Mouse (Mus musculus) C2C12 (cell line): Measurements from ENCODE around the gene Plac9a. TPM values are rescaled to one million over a fixed set of nuclear protein-coding genes. Genes with fewer than 3 reads are reported as not detected.

ENCODE experiments used
- H3K27me3 ChIP-seq: one replicate; pipeline ENCODE4 v1.6.1; 2011; ENCODE audit not compliant: control insufficient read depth, insufficient read depth, insufficient read length
- H3K36me3 ChIP-seq: one replicate; pipeline ENCODE4 v1.6.1; 2011; ENCODE audit not compliant: control insufficient read depth, insufficient read depth
- H3K4me3 ChIP-seq: one replicate; pipeline ENCODE4 v1.5.1; 2011; ENCODE audit warnings: mild to moderate bottlenecking, control low read depth; ENCODE audit not compliant: poor library complexity, insufficient read depth, severe bottlenecking
- H3K79me2 ChIP-seq: one replicate; pipeline ENCODE4 v1.6.1; 2011; ENCODE audit not compliant: control insufficient read depth, insufficient read depth
- H3K79me3 ChIP-seq: one replicate; pipeline ENCODE4 v1.6.1; 2011; ENCODE audit warnings: low read depth, control low read depth
- H3ac ChIP-seq: one replicate; pipeline ENCODE3; 2011; ENCODE audit warnings: low read depth; ENCODE audit not compliant: control insufficient read depth, insufficient read length
- CEBPB ChIP-seq: IDR thresholded peaks from one replicate; pipeline ENCODE4 v1.6.1; 2011; ENCODE audit warnings: low read depth, mild to moderate bottlenecking, control low read depth, moderate library complexity
- CTCF ChIP-seq: IDR thresholded peaks from one replicate; pipeline ENCODE4 v1.5.1; 2011; ENCODE audit not compliant: control insufficient read depth, insufficient read depth, insufficient read length
- FOSL1 ChIP-seq: IDR thresholded peaks from one replicate; pipeline ENCODE4 v1.8.0; 2011; ENCODE audit warnings: mild to moderate bottlenecking, low read length; ENCODE audit not compliant: poor library complexity, insufficient read depth, severe bottlenecking
- MAX ChIP-seq: IDR thresholded peaks from one replicate; pipeline ENCODE4 v1.6.1; 2011; ENCODE audit warnings: mild to moderate bottlenecking, control low read depth
- MYOD1 ChIP-seq: IDR thresholded peaks from one replicate; pipeline ENCODE4 v1.6.1; 2011; ENCODE audit warnings: low read depth; ENCODE audit not compliant: control insufficient read depth, insufficient read length
- MYOG ChIP-seq: IDR thresholded peaks from one replicate; pipeline ENCODE4 v1.6.1; 2011; ENCODE audit not compliant: control insufficient read depth, insufficient read length; ENCODE audit errors: extremely low read depth
- USF1 ChIP-seq: IDR thresholded peaks from one replicate; pipeline ENCODE4 v1.6.1; 2011; ENCODE audit warnings: low read depth, mild to moderate bottlenecking, control low read depth, moderate library complexity
- polyA plus RNA-seq: library from polyadenylated mRNA; unstranded; fragments of >200 nt; fragmentation: generic; extraction: Trizol; gene quantifications from one replicate; pipeline ENCODE4 v1.2.1, GENCODE M21; 2012; ENCODE audit warnings: missing spikeins

Gene Plac9a
- polyA plus RNA-seq, 1 experiment, result 0.30 TPM

GRCm38 (mm10) chr14:25845832-25846383, 57.0 kb downstream of the Plac9a start:
- Histone ChIP-seq H3K36me3 (no peaks in the 10 kb centered on the region), H3K79me3 (no peaks in the 10 kb centered on the region), H3K27me3 (no peaks in the 10 kb centered on the region), H3ac (no peak overlapping the region), H3K79me2 (peaks cover 17% of the 10 kb centered on the region), H3K4me3 (no peak overlapping the region)
- no peak for TF ChIP-seq USF1
- TF ChIP-seq FOSL1, result no peak
- no peak for TF ChIP-seq MYOD1
- TF ChIP-seq MAX, result no peak
- no peak for TF ChIP-seq CEBPB
- no peak for TF ChIP-seq MYOG
- no peak for TF ChIP-seq CTCF

DNA sequence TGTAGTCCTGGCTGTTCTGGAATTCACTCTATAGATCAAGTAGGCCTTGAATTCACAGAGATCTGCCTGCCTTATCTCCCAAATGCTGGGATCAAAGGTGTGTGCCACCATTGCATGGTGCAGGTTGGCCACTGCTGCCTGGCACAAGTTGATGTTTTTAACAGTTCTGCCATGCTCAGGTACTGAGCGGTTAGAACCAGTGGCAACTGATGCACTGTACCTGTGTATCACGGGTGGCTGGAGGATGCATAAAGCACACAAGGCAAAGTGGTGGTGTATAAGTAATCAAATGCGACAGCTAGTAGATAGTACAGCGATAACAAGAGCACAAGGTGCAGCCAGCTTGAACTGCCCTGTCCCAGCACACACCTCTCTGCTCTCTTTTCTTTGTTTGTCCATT, 58.5 kb downstream of the Plac9a start:
- Histone ChIP-seq H3ac (no peak overlapping the region), H3K4me3 (no peak overlapping the region), H3K27me3 (no peaks in the 10 kb centered on the region), H3K36me3 (no peaks in the 10 kb centered on the region), H3K79me2 (peaks cover 17% of the 10 kb centered on the region), H3K79me3 (no peaks in the 10 kb centered on the region)
- TF ChIP-seq USF1 (no peak), MYOD1 (no peak), MAX (no peak), FOSL1 (no peak), MYOG (no peak), CTCF (no peak)

- Histone ChIP-seq H3K4me3 (peak overlapping the region; percentile 64), H3ac (peak overlapping the region; percentile 84), H3K27me3 (no peaks in the 10 kb centered on the region), H3K79me3 (no peaks in the 10 kb centered on the region), H3K79me2 (peaks cover 17% of the 10 kb centered on the region), H3K36me3 (no peaks in the 10 kb centered on the region)
- no peak for TF ChIP-seq CEBPB
- TF ChIP-seq FOSL1, result no peak
- no peak for TF ChIP-seq MYOD1
- no peak for TF ChIP-seq CTCF
- no peak for TF ChIP-seq USF1
- TF ChIP-seq MAX, result no peak
- TF ChIP-seq MYOG, result no peak
Measured at GRCm38 (mm10) chr14:25842688-25843003, 60.3 kb downstream of the Plac9a start.

GRCm38 (mm10) chr14:25841991-25842687, 60.8 kb downstream of the Plac9a start, which contains the start of gene Anxa11:
Anxa11 (plus strand) TSS chr14:25842156.
- H3K79me3 ChIP-seq, result no peaks in the 10 kb centered on the region
- no peaks in the 10 kb centered on the region for H3K36me3 ChIP-seq
- H3K79me2 ChIP-seq, result peaks cover 17% of the 10 kb centered on the region
- TF ChIP-seq MAX (no peak), USF1 (no peak), MYOD1 (no peak), FOSL1 (no peak), MYOG (no peak), CTCF (no peak)
- no peaks in the 10 kb centered on the region for H3K27me3 ChIP-seq
- peak within 1 kb of the TSS; percentile 84 for H3ac ChIP-seq
- peak within 1 kb of the TSS; percentile 64 for H3K4me3 ChIP-seq

- Histone ChIP-seq H3K36me3 (no peaks in the 10 kb centered on the region), H3K79me3 (no peaks in the 10 kb centered on the region), H3K79me2 (peaks cover 17% of the 10 kb centered on the region), H3K4me3 (peak overlapping the region; percentile 64), H3K27me3 (no peaks in the 10 kb centered on the region), H3ac (no peak overlapping the region)
- TF ChIP-seq FOSL1, result no peak
- TF ChIP-seq MYOD1, result no peak
- no peak for TF ChIP-seq CEBPB
- TF ChIP-seq MYOG, result no peak
- no peak for TF ChIP-seq MAX
- no peak for TF ChIP-seq USF1
- TF ChIP-seq CTCF, result no peak
Measured at GRCm38 (mm10) chr14:25841579-25841978, 61.3 kb downstream of the Plac9a start.

DNA sequence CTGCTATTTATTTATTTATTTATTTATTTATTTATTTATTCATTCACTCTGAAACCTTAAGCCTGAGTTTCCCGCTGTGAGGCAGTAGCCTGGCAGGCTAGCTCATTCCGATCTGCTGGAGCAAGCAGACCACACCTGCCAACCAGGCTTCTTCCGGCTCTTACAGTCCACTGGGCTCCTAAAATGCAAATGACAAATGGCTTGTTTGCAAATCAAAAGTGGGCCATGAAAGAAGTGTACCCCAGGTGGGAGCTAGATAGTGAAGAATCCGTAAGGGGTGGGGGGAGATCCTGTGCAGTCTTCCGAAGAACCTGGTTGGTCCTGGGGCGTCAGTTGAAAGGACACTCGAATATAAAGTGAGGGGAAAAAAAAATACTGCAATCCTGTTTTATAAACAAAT, 61.9 kb downstream of the Plac9a start:
- Histone ChIP-seq H3K36me3 (no peaks in the 10 kb centered on the region), H3ac (no peak overlapping the region), H3K4me3 (no peak overlapping the region), H3K79me2 (peaks cover 17% of the 10 kb centered on the region), H3K27me3 (no peaks in the 10 kb centered on the region), H3K79me3 (no peaks in the 10 kb centered on the region)
- TF ChIP-seq USF1 (no peak), CEBPB (no peak), MAX (no peak), FOSL1 (no peak), MYOG (no peak), MYOD1 (no peak), CTCF (no peak)
